Mouse (Mus musculus) midbrain, embryonic 11.5 days (tissue): Measurements from ENCODE around the gene Myt1. TPM values are rescaled to one million over a fixed set of nuclear protein-coding genes. Genes with fewer than 3 reads are reported as not detected.
A peak's percentile ranks its signal among the peaks of the same experiment; 100 is the strongest.

ENCODE experiments used
- ATAC-seq: fragments of 200-750 bp; cut with Nextera tagmentation; 2 replicates; pipeline ENCODE4 v1.8.0; 2017; ENCODE audit warnings: moderate TSS enrichment, moderate library complexity; ENCODE audit not compliant: low FRiP score
- DNase-seq: peaks from one replicate; pipeline ENCODE4 v3.0.0; 2015; ENCODE audit warnings: low spot score; ENCODE audit errors: missing footprints
- H3K27ac ChIP-seq: fragments of 300-500 bp; sonication (generic); 2 replicates; pipeline ENCODE4 v1.5.1; 2014; ENCODE audit warnings: low read depth, low read length
- H3K27me3 ChIP-seq: fragments of 300-500 bp; sonication (generic); 2 replicates; pipeline ENCODE4 v1.6.1; 2014; ENCODE audit warnings: mild to moderate bottlenecking, low read length, moderate library complexity, mixed read lengths; ENCODE audit not compliant: control insufficient read depth, insufficient read depth
- H3K36me3 ChIP-seq: fragments of 300-500 bp; sonication (generic); 2 replicates; pipeline ENCODE4 v1.6.1; 2014; ENCODE audit warnings: mild to moderate bottlenecking, low read length, moderate library complexity, mixed read lengths; ENCODE audit not compliant: control insufficient read depth, insufficient read depth
- H3K4me1 ChIP-seq: fragments of 300-500 bp; sonication (generic); 2 replicates; pipeline ENCODE4 v1.6.1; 2014; ENCODE audit warnings: low read length; ENCODE audit not compliant: control insufficient read depth, insufficient read depth
- H3K4me2 ChIP-seq: fragments of 300-500 bp; sonication (generic); 2 replicates; pipeline ENCODE4 v1.6.1; 2014; ENCODE audit warnings: mild to moderate bottlenecking, moderate library complexity
- H3K4me3 ChIP-seq: fragments of 300-500 bp; sonication (generic); 2 replicates; pipeline ENCODE4 v1.5.1; 2014; ENCODE audit warnings: low read depth, low read length
- H3K9ac ChIP-seq: fragments of 300-500 bp; sonication (generic); 2 replicates; pipeline ENCODE4 v1.6.1; 2014; ENCODE audit warnings: low read length
- H3K9me3 ChIP-seq: fragments of 300-500 bp; sonication (generic); 2 replicates; pipeline ENCODE4 v1.6.1; 2016; ENCODE audit warnings: low read length; ENCODE audit not compliant: control insufficient read depth
- WGBS: fragments of 180-500 bp; shearing (Covaris S2); extraction: QIAGEN DNeasy Blood & Tissue Kit; methylation state at CpG from one replicate; pipeline ENCODE4 v1.1.7; 2014; 5-methylcytosine and 5-hydroxymethylcytosine counted together
- polyA plus RNA-seq: library from polyadenylated mRNA; unstranded; fragments of >200 nt; fragmentation: Nextera tagmentation; extraction: Ambion mirVana; gene quantifications from 2 replicates; pipeline ENCODE4 v1.2.1, GENCODE M21; 2014

Gene Myt1
- polyA plus RNA-seq, 1 experiment from 2014 or later, result 28.7 TPM

- Histone ChIP-seq H3K4me2 (no peak overlapping the region), H3K9me3 (no peaks in the 10 kb centered on the region), H3K9ac (no peak overlapping the region), H3K27me3 (no peaks in the 10 kb centered on the region), H3K4me3 (no peak overlapping the region), H3K36me3 (no peaks in the 10 kb centered on the region), H3K4me1 (peaks cover 6% of the 10 kb centered on the region), H3K27ac (no peak overlapping the region)
- ATAC-seq (no peak), DNase-seq (no peak)
- 77% methylated on average over 3 of the region's 3 CpGs for WGBS
Observed at GRCm38 (mm10) chr2:181730051-181730450, 33.1 kb upstream of the Myt1 start.

- no peaks in the 10 kb centered on the region for H3K36me3 ChIP-seq
- H3K9me3 ChIP-seq, result no peaks in the 10 kb centered on the region
- ATAC-seq (no peak), DNase-seq (no peak)
- H3K27ac ChIP-seq, result no peak overlapping the region
- no peak overlapping the region for H3K9ac ChIP-seq
- H3K27me3 ChIP-seq, result no peaks in the 10 kb centered on the region
- H3K4me3 ChIP-seq, result no peak overlapping the region
- no peaks in the 10 kb centered on the region for H3K4me1 ChIP-seq
- H3K4me2 ChIP-seq, result no peak overlapping the region
- 84% methylated on average over 1 of the region's 1 CpGs for WGBS
Observed at GRCm38 (mm10) chr2:181752626-181753025, 10.5 kb upstream of the Myt1 start.

GRCm38 (mm10) chr2:181758147-181758725 lies 4.9 kb upstream of the Myt1 start:
- H3K36me3 ChIP-seq, result no peaks in the 10 kb centered on the region
- DNase-seq, result peak; percentile 76
- 66% methylated on average over 2 of the region's 2 CpGs for WGBS
- H3K4me1 ChIP-seq, result peaks cover 21% of the 10 kb centered on the region
- no peak for ATAC-seq
- no peak overlapping the region for H3K9ac ChIP-seq
- no peak overlapping the region for H3K4me3 ChIP-seq
- no peak overlapping the region for H3K4me2 ChIP-seq
- H3K27me3 ChIP-seq, result no peaks in the 10 kb centered on the region
- no peaks in the 10 kb centered on the region for H3K9me3 ChIP-seq
- H3K27ac ChIP-seq, result no peak overlapping the region; the same call in 1 of the 2 replicates

- DNase-seq (peak; percentile 88), ATAC-seq (peak; percentile 56)
- peaks cover 29% of the 10 kb centered on the region for H3K4me1 ChIP-seq
Observed at GRCm38 (mm10) chr2:181759041-181759440, 4.1 kb upstream of the Myt1 start.

GRCm38 (mm10) chr2:181763886-181764527 lies 875 bp downstream of the Myt1 start:
- H3K27ac ChIP-seq, result peak overlapping the region; percentile 96
- H3K9me3 ChIP-seq, result no peaks in the 10 kb centered on the region
- H3K4me1 ChIP-seq, result peaks cover 25% of the 10 kb centered on the region
- peak overlapping the region; percentile 46 for H3K4me3 ChIP-seq
- peak overlapping the region; percentile 74 for H3K9ac ChIP-seq
- 13% methylated on average over 14 of the region's 14 CpGs for WGBS
- peak overlapping the region; percentile 68 for H3K4me2 ChIP-seq
- no peaks in the 10 kb centered on the region for H3K36me3 ChIP-seq
- DNase-seq, result peak; percentile 92
- H3K27me3 ChIP-seq, result no peaks in the 10 kb centered on the region
- ATAC-seq, result peak; percentile 53

More at GRCm38 (mm10) chr2:181759041-181759440, 4.1 kb upstream of the Myt1 start:
- Histone ChIP-seq H3K4me2 (0 out of 2 replicates have a peak overlapping the region, but pooled peaks have one; percentile 1), H3K36me3 (no peaks in the 10 kb centered on the region), H3K4me3 (no peak overlapping the region), H3K27ac (peak overlapping the region; percentile 52), H3K27me3 (no peaks in the 10 kb centered on the region), H3K9ac (peak overlapping the region; percentile 28; the same call in 1 of the 2 replicates), H3K9me3 (no peaks in the 10 kb centered on the region)
- 13% methylated on average over 4 of the region's 4 CpGs for WGBS

GRCm38 (mm10) chr2:181764600-181764999 lies 1.5 kb downstream of the Myt1 start:
- Histone ChIP-seq H3K4me3 (peak overlapping the region; percentile 46), H3K27ac (peak overlapping the region; percentile 96), H3K36me3 (no peaks in the 10 kb centered on the region), H3K9ac (peak overlapping the region; percentile 74), H3K27me3 (no peaks in the 10 kb centered on the region), H3K4me2 (peak overlapping the region; percentile 68), H3K4me1 (peaks cover 23% of the 10 kb centered on the region), H3K9me3 (no peaks in the 10 kb centered on the region)
- ATAC-seq, result peak; percentile 71
- peak; percentile 97 for DNase-seq
- 1% methylated on average over 10 of the region's 10 CpGs for WGBS

- ATAC-seq (no peak), DNase-seq (no peak)
- Histone ChIP-seq H3K27ac (peak overlapping the region; percentile 96), H3K4me1 (peaks cover 25% of the 10 kb centered on the region), H3K4me3 (peak overlapping the region; percentile 46), H3K9ac (peak overlapping the region; percentile 74), H3K4me2 (peak overlapping the region; percentile 68), H3K27me3 (no peaks in the 10 kb centered on the region), H3K9me3 (no peaks in the 10 kb centered on the region), H3K36me3 (no peaks in the 10 kb centered on the region)
- WGBS, result 68% methylated on average over 4 of the region's 4 CpGs
Observed at GRCm38 (mm10) chr2:181765251-181765650, 2.1 kb downstream of the Myt1 start.

GRCm38 (mm10) chr2:181766672-181767557 lies 3.8 kb downstream of the Myt1 start:
- 53% methylated on average over 14 of the region's 14 CpGs for WGBS
- Histone ChIP-seq H3K4me2 (peak overlapping the region; percentile 68), H3K36me3 (no peaks in the 10 kb centered on the region), H3K4me3 (peak overlapping the region; percentile 33), H3K9me3 (no peaks in the 10 kb centered on the region), H3K27ac (peak overlapping the region; percentile 76), H3K27me3 (no peaks in the 10 kb centered on the region), H3K4me1 (peaks cover 25% of the 10 kb centered on the region), H3K9ac (peak overlapping the region; percentile 61)
- ATAC-seq, result peak; percentile 35; the same call in 1 of the 2 replicates
- peak; percentile 88 for DNase-seq
